Mouse (Mus musculus) liver, embryonic 14.5 days (tissue): ENCODE measurements around the gene Hivep3. TPM values are rescaled to one million over a fixed set of nuclear protein-coding genes. Genes with fewer than 3 reads are reported as not detected.

Experiments
- ATAC-seq: fragments of 200-750 bp; cut with Nextera tagmentation; 2 replicates; pipeline ENCODE4 v1.8.0; 2017; ENCODE audit warnings: moderate number of reproducible peaks, mild to moderate bottlenecking, moderate library complexity; ENCODE audit not compliant: insufficient read depth
- DNase-seq, 3 experiments: peaks; one replicate each; pipeline ENCODE4 v3.0.0-alpha.2; 2012 to 2013; ENCODE audit warnings: low read depth in 3 of 3, low spot score in 3 of 3
- H3K27ac ChIP-seq: fragments of 300-500 bp; sonication (generic); 2 replicates; pipeline ENCODE4 v1.5.1; 2014; ENCODE audit warnings: moderate library complexity, mild to moderate bottlenecking, control low read depth, inconsistent platforms
- H3K27me3 ChIP-seq: fragments of 300-500 bp; sonication (generic); 2 replicates; pipeline ENCODE4 v1.6.1; 2014; ENCODE audit warnings: mild to moderate bottlenecking, low read length, moderate library complexity; ENCODE audit not compliant: control insufficient read depth, insufficient read depth
- H3K36me3 ChIP-seq: fragments of 300-500 bp; sonication (generic); replicated peaks from 2 replicates; pipeline ENCODE4 v1.6.1; 2014; ENCODE audit warnings: low read depth; ENCODE audit not compliant: control insufficient read depth, insufficient read depth
- H3K4me1 ChIP-seq, 2 experiments: fragments of 200-500 bp in 1 of 2; fragments of 300-500 bp in 1 of 2; sonication (generic) in 1 of 2; replicated peaks; 2 replicates each; pipeline ENCODE4 v1.6.1; 2012 to 2014; ENCODE audit warnings: antibody characterized with exemption in 1 of 2, inconsistent platforms in 1 of 2, low read length in 1 of 2; ENCODE audit not compliant: control insufficient read depth in 2 of 2, insufficient read depth in 2 of 2
- H3K4me2 ChIP-seq: fragments of 300-500 bp; sonication (generic); 2 replicates; pipeline ENCODE4 v1.6.1; 2014; ENCODE audit warnings: low read depth, mild to moderate bottlenecking, control low read depth, moderate library complexity
- H3K4me3 ChIP-seq, 2 experiments: fragments of 200-500 bp in 1 of 2; fragments of 300-500 bp in 1 of 2; sonication (generic) in 1 of 2; 2 replicates each; pipeline ENCODE4 v1.5.1; 2012 to 2014; ENCODE audit warnings: low read depth in 2 of 2, low read length in 2 of 2, mild to moderate bottlenecking in 2 of 2, control low read depth in 1 of 2, inconsistent platforms in 1 of 2, moderate library complexity in 1 of 2; ENCODE audit not compliant: insufficient read depth in 1 of 2
- H3K9ac ChIP-seq: fragments of 300-500 bp; sonication (generic); replicated peaks from 2 replicates; pipeline ENCODE4 v1.6.1; 2014; ENCODE audit warnings: mild to moderate bottlenecking, control low read depth, moderate library complexity
- H3K9me3 ChIP-seq: fragments of 300-500 bp; sonication (generic); 2 replicates; pipeline ENCODE4 v1.6.1; 2016; ENCODE audit warnings: low read length, mixed read lengths; ENCODE audit not compliant: control insufficient read depth
- CTCF ChIP-seq: IDR thresholded peaks from 2 replicates; pipeline ENCODE4 v1.5.1; 2016; ENCODE audit warnings: antibody characterized with exemption, low read depth, control low read depth
- EP300 ChIP-seq: IDR thresholded peaks from 2 replicates; pipeline ENCODE4 v1.6.1; 2016; ENCODE audit warnings: antibody characterized with exemption, low read depth
- WGBS: fragments of 180-500 bp; shearing (Covaris S2); extraction: QIAGEN DNeasy Blood & Tissue Kit; methylation state at CpG from one replicate; pipeline ENCODE4 v1.1.7; 2014; ENCODE audit not compliant: insufficient replicate concordance; 5-methylcytosine and 5-hydroxymethylcytosine counted together
- polyA plus RNA-seq, 2 experiments: library from polyadenylated mRNA; depleted of rRNA in 1 of 2; stranded (reverse) in 1 of 2; unstranded in 1 of 2; fragments of >200 nt; fragmentation: Nextera tagmentation in 1 of 2; extraction: Ambion mirVana in 1 of 2; gene quantifications; 2 replicates each; pipeline versions ENCODE4 v1.2.1 to v1.2.3; 2012 to 2014

Gene Hivep3
- polyA plus RNA-seq, 2 experiments = 1.9 to 2.7 TPM

GRCm38 (mm10) chr4:119966105-119967072 lies 232.8 kb downstream of the Hivep3 start:
- DNase-seq (peak in 1 of 3 experiments; percentile 6), ATAC-seq (no peak)
- Histone ChIP-seq H3K4me2 (no peak overlapping the region), H3K9me3 (no peaks in the 10 kb centered on the region), H3K9ac (no peak overlapping the region), H3K4me3 (no peak overlapping the region), H3K4me1 (peaks cover 0 to 2% of the 10 kb centered on the region in 2 experiments; a peak in 2 of 4 replicates), H3K27ac (no peak overlapping the region), H3K36me3 (no peaks in the 10 kb centered on the region), H3K27me3 (no peaks in the 10 kb centered on the region)
- WGBS = 37% methylated on average over 20 of the region's 20 CpGs
- TF ChIP-seq EP300 = no peak
- TF ChIP-seq CTCF = no peak

GRCm38 (mm10) chr4:119967073-119967608 lies 233.6 kb downstream of the Hivep3 start:
- Histone ChIP-seq H3K4me2 (no peak overlapping the region), H3K4me3 (no peak overlapping the region), H3K36me3 (no peaks in the 10 kb centered on the region), H3K9ac (no peak overlapping the region), H3K27ac (no peak overlapping the region), H3K9me3 (no peaks in the 10 kb centered on the region), H3K4me1 (peaks cover 0 to 2% of the 10 kb centered on the region in 2 experiments; a peak in 2 of 4 replicates), H3K27me3 (no peaks in the 10 kb centered on the region)
- DNase-seq = no peak
- no peak for ATAC-seq
- TF ChIP-seq EP300 (no peak), CTCF (no peak)
- WGBS = 36% methylated on average over 5 of the region's 5 CpGs

- DNase-seq (no peak), ATAC-seq (no peak)
- Histone ChIP-seq H3K27me3 (no peaks in the 10 kb centered on the region), H3K36me3 (no peaks in the 10 kb centered on the region), H3K4me3 (no peak overlapping the region), H3K9me3 (no peaks in the 10 kb centered on the region), H3K27ac (no peak overlapping the region), H3K4me2 (no peak overlapping the region), H3K9ac (no peak overlapping the region), H3K4me1 (peaks cover 0 to 2% of the 10 kb centered on the region in 2 experiments; a peak in 2 of 4 replicates)
- TF ChIP-seq EP300 (no peak), CTCF (no peak)
- WGBS = 47% methylated on average over 2 of the region's 2 CpGs
These were observed 234.1 kb downstream of the Hivep3 start for GRCm38 (mm10) chr4:119967636-119968035.

- no peak overlapping the region for H3K9ac ChIP-seq
- no peak for DNase-seq
These were observed 234.5 kb downstream of the Hivep3 start for GRCm38 (mm10) chr4:119968071-119968470.

GRCm38 (mm10) chr4:119968887-119969286 lies 235.3 kb downstream of the Hivep3 start:
- DNase-seq = no peak

More at GRCm38 (mm10) chr4:119968071-119968470, 234.5 kb downstream of the Hivep3 start:
- Histone ChIP-seq H3K9me3 (no peaks in the 10 kb centered on the region), H3K4me1 (peaks cover 0 to 2% of the 10 kb centered on the region in 2 experiments; a peak in 2 of 4 replicates), H3K4me3 (no peak overlapping the region), H3K27me3 (no peaks in the 10 kb centered on the region), H3K36me3 (no peaks in the 10 kb centered on the region), H3K4me2 (no peak overlapping the region), H3K27ac (no peak overlapping the region)
- 29% methylated on average over 4 of the region's 4 CpGs for WGBS
- no peak for TF ChIP-seq CTCF
- TF ChIP-seq EP300 = no peak
- no peak for ATAC-seq

More at GRCm38 (mm10) chr4:119968887-119969286, 235.3 kb downstream of the Hivep3 start:
- Histone ChIP-seq H3K4me1 (peaks cover 0 to 2% of the 10 kb centered on the region in 2 experiments; a peak in 2 of 4 replicates), H3K4me3 (no peak overlapping the region), H3K4me2 (no peak overlapping the region), H3K27ac (no peak overlapping the region), H3K27me3 (no peaks in the 10 kb centered on the region), H3K9me3 (no peaks in the 10 kb centered on the region), H3K9ac (no peak overlapping the region), H3K36me3 (no peaks in the 10 kb centered on the region)
- WGBS = 53% methylated on average over 2 of the region's 2 CpGs
- ATAC-seq = no peak
- TF ChIP-seq EP300 = no peak
- no peak for TF ChIP-seq CTCF
